Mouse (Mus musculus) limb, embryonic 10.5 days (tissue): ENCODE measurements around the gene Dclk2. TPM values are rescaled to one million over a fixed set of nuclear protein-coding genes. Genes with fewer than 3 reads are reported as not detected.

Experiments
- DNase-seq: peaks from one replicate; pipeline ENCODE4 v3.0.0-alpha.2; 2017; ENCODE audit warnings: low spot score
- H3K27ac ChIP-seq: fragments of 300-500 bp; sonication (generic); 2 replicates; pipeline ENCODE4 v1.5.1; 2016; ENCODE audit warnings: mild to moderate bottlenecking
- H3K27me3 ChIP-seq: fragments of 300-500 bp; sonication (generic); 2 replicates; pipeline ENCODE4 v1.6.1; 2016; ENCODE audit warnings: low read depth, mild to moderate bottlenecking; ENCODE audit not compliant: poor library complexity, severe bottlenecking
- H3K36me3 ChIP-seq: fragments of 300-500 bp; sonication (generic); 2 replicates; pipeline ENCODE4 v1.6.1; 2016; ENCODE audit warnings: mild to moderate bottlenecking, moderate library complexity
- H3K4me1 ChIP-seq: fragments of 300-500 bp; sonication (generic); 2 replicates; pipeline ENCODE4 v1.6.1; 2016
- H3K4me3 ChIP-seq: fragments of 300-500 bp; sonication (generic); 2 replicates; pipeline ENCODE4 v1.5.1; 2016; ENCODE audit warnings: mild to moderate bottlenecking, moderate library complexity
- H3K9me3 ChIP-seq: fragments of 300-500 bp; sonication (generic); replicated peaks from 2 replicates; pipeline ENCODE4 v1.6.1; 2016; ENCODE audit warnings: mild to moderate bottlenecking
- WGBS: fragments of 180-500 bp; shearing (Covaris S2); methylation state at CpG from one replicate; pipeline ENCODE4 v1.1.7; 2016; 5-methylcytosine and 5-hydroxymethylcytosine counted together
- polyA plus RNA-seq: library from polyadenylated mRNA; unstranded; fragments of >200 nt; fragmentation: Nextera tagmentation; extraction: Ambion mirVana; gene quantifications from 2 replicates; pipeline ENCODE4 v1.2.1, GENCODE M21; 2016

The Dclk2 gene
- polyA plus RNA-seq, 1 experiment from 2014 or later: 4.5 TPM

DNA sequence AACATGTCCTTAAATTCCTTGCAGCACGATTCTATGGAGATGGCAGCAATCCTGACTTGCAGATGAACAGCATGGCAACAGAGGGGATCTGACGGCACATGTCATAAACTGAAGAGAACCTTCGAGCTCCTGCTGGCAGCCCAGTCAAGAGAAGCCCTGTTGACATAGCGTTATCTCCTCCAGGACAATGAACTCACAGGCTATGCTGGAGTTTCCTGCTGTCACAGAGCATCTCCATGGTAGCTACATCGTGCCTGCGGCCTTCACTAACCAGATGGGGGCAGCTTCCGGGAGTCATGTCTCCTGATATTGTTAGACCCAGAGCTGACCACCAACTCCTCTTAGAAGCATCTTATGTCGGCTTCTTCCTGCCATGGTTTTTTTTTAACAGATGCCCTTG, 117.8 kb downstream of the Dclk2 start:
- Histone ChIP-seq H3K4me1 (peaks cover 39% of the 10 kb centered on the region), H3K27me3 (no peaks in the 10 kb centered on the region), H3K9me3 (no peaks in the 10 kb centered on the region), H3K27ac (no peak overlapping the region), H3K36me3 (no peaks in the 10 kb centered on the region), H3K4me3 (no peak overlapping the region)
- DNase-seq: no peak
- 84% methylated on average over 8 of the region's 8 CpGs for WGBS

DNA sequence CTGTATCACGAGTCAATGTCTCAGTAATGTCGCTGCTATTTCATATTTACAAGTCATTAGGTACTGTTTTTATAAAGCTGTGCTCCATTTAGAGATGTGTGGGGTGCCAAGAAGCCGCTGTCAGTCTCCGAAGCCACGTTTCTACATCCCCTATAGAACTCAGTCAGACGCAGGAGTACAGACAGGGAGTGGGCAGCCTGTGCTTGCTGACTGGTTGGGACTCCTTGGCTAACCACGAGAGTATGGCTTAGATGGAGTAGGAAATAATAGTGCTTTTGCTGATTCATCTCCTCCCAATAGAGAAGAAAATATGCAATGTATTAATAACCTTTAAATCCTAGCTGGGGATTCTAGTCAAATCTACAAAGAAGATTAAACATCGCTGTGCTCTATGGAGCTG, 119.8 kb downstream of the Dclk2 start:
- H3K27ac ChIP-seq: no peak overlapping the region
- no peaks in the 10 kb centered on the region for H3K9me3 ChIP-seq
- no peak for DNase-seq

DNA sequence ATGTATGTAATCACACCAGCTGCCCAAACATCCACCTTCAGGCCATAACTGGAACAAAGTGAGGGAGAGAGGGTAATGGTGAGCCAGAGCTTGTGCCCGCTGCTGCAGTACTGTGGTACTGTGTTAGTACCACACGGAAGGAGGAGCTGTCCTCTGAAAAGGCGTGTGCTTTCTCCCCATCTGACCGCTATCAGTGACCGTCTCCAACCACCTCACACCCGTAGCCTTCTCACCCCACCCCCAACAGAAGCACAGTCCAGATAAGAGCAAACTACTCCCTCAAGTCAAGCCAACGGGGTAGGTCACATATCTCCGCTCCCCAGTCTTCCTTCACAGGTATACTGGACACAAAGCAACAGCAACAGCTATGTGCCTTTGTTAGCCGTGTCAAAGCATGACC, 121.6 kb downstream of the Dclk2 start:
- Histone ChIP-seq H3K4me3 (no peak overlapping the region), H3K4me1 (peaks cover 47% of the 10 kb centered on the region), H3K36me3 (no peaks in the 10 kb centered on the region), H3K27me3 (no peaks in the 10 kb centered on the region), H3K9me3 (no peaks in the 10 kb centered on the region), H3K27ac (peak overlapping the region; percentile 74)
- DNase-seq: no peak
- 88% methylated on average over 9 of the region's 9 CpGs for WGBS

More for the DNA sequence above, 119.8 kb downstream of the Dclk2 start:
- H3K4me1 ChIP-seq: peaks cover 47% of the 10 kb centered on the region
- WGBS: 93% methylated on average over 8 of the region's 8 CpGs
- no peaks in the 10 kb centered on the region for H3K36me3 ChIP-seq
- H3K27me3 ChIP-seq: no peaks in the 10 kb centered on the region
- no peak overlapping the region for H3K4me3 ChIP-seq

DNA sequence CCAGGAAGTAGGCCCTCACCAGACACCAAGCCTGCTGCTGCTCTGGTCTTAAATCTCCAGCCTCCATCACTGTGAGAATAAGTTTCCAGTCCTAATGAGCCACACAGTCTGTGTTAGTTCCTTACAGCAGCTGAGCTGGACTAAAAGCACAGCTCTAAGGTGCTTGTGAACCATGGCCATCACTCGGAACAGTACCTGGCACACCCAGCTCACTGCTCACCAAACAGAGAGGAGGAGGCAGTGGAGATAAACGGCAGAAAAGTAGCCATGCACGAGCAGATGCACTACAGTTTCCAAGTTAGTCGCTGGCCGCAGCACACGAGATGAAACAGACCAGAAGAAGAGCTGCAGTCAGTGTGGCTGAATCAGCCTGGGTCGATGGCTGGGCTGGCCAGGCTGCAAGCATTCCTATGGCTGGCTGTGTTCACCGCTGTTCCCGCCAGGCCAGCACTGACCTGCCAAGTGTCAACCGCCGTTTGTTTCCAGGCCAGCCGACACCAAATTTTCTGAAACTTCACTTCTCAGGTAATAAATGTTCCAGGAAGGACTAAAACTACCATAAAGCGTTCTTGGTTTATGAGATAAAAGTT, 122.7 kb downstream of the Dclk2 start:
- no peaks in the 10 kb centered on the region for H3K27me3 ChIP-seq
- H3K36me3 ChIP-seq: no peaks in the 10 kb centered on the region
- 76% methylated on average over 13 of the region's 13 CpGs for WGBS
- peak overlapping the region; percentile 36; the same call in 1 of the 2 replicates for H3K27ac ChIP-seq
- H3K4me3 ChIP-seq: no peak overlapping the region
- no peaks in the 10 kb centered on the region for H3K9me3 ChIP-seq
- H3K4me1 ChIP-seq: peaks cover 41% of the 10 kb centered on the region
- DNase-seq: no peak

DNA sequence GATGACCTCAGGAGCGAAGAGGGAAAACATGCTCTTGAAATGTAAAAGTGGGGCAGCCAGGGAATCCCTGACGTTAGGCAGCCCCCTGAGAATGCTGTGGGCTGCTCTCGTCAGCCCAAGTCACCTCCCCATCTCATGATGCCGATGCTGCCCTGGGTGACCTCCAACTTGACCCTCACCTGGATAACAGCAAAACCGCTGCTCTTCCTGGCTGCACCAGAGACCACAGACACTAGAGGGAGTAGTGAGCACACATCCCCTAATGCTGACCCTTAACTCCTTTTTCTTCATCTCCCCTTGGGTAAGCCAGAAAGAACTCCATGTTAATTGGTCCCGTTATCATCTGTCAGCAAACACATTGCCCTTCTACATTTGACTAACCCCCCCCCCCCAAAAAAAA, 123.9 kb downstream of the Dclk2 start:
- Histone ChIP-seq H3K4me1 (peaks cover 35% of the 10 kb centered on the region), H3K27ac (no peak overlapping the region), H3K9me3 (no peaks in the 10 kb centered on the region), H3K36me3 (no peaks in the 10 kb centered on the region), H3K4me3 (no peak overlapping the region), H3K27me3 (no peaks in the 10 kb centered on the region)
- DNase-seq: no peak
- 30% methylated on average over 6 of the region's 6 CpGs for WGBS

DNA sequence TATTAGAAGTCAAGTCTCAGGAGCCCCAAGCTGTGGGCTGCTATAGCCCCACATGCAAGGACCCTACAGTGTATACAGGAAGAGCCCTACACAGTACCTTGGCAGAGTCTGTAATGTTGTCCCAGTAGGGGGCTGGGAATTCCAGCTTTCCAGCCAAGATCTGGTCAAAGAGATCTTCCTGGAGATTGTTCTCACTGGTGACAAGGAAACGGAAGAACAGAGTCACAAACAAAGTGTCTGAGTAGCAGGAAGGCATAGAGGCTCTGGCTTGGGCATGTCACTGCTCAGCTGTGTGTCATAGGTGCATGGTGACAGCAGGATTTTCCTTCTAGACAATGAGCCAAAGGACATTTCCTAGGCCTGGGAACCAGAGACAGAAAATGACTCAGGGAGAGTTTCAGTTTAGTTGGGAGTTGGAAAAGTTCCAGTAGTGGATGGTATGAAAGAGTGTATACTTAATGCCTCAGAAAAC, 126.9 kb downstream of the Dclk2 start:
- Histone ChIP-seq H3K27ac (no peak overlapping the region), H3K27me3 (no peaks in the 10 kb centered on the region), H3K36me3 (no peaks in the 10 kb centered on the region), H3K4me3 (no peak overlapping the region), H3K4me1 (peaks cover 20% of the 10 kb centered on the region), H3K9me3 (no peaks in the 10 kb centered on the region)
- WGBS: 76% methylated on average over 1 of the region's 1 CpGs
- DNase-seq: no peak

DNA sequence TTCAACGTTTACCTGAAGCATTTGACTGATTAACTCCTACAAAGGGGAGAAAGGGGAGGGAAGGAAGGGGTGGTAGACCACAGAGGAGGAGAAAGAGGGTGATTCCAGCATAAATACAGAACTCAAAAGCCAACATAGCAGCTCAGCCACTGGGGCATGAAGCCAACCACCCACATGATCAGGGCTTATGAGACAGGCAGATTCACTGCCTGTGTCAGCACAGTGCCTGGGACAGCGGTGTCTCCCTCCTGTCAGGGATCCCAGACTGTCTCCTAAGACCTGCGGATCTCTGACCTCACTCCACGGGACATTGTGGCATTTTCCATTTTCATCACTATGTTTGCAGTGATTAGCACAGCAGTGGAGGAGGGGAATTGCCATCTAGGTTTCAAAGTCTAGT, 127.4 kb downstream of the Dclk2 start:
- no peak for DNase-seq
- 90% methylated on average over 4 of the region's 4 CpGs for WGBS
- Histone ChIP-seq H3K4me1 (peaks cover 20% of the 10 kb centered on the region), H3K27ac (no peak overlapping the region), H3K27me3 (no peaks in the 10 kb centered on the region), H3K4me3 (no peak overlapping the region), H3K9me3 (no peaks in the 10 kb centered on the region), H3K36me3 (no peaks in the 10 kb centered on the region)

DNA sequence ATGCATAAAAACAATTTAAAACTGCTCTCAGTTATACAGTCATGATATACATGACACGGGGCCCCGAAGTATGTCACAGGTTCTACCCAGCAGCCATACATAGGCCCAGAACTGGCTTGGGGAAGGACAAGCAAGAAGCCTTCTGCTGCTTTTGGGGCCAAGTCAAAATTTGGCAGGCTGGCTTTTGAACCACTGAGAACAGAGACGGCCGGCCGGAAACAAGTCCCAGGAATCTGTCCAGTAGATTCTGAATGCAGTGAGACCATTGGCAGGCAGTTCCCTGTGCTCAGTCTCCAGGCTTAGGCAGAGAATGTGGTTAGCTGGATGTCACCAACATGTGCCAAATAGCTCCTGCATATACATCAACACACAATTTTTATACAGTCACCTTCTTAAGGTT, 130.9 kb downstream of the Dclk2 start:
- no peaks in the 10 kb centered on the region for H3K36me3 ChIP-seq
- H3K9me3 ChIP-seq: no peaks in the 10 kb centered on the region
- H3K4me3 ChIP-seq: no peak overlapping the region
- H3K27ac ChIP-seq: no peak overlapping the region
- peaks cover 33% of the 10 kb centered on the region for H3K4me1 ChIP-seq
- WGBS: 94% methylated on average over 5 of the region's 5 CpGs
- no peak for DNase-seq
- H3K27me3 ChIP-seq: no peaks in the 10 kb centered on the region

DNA sequence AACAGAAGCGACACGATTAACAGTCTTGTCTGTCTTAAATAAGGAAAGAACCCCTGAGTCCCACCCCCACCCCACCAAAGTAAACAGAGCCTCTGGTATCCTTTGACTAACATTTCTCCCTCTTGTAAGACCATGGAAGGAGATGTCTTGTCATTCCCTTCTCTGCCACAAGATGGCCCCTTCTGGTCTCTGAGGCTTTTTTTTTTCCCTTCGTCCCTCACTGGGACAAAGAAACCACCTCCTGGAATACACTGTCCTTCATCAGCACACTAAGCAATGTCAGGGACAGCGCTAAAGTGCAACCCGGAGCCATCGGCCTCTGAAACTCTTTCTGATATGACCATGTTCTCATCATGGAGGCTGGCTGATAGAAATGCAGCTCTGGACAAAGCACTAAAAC, 131.9 kb downstream of the Dclk2 start:
- peak overlapping the region; percentile 78 for H3K27ac ChIP-seq
- H3K27me3 ChIP-seq: no peaks in the 10 kb centered on the region
- 47% methylated on average over 6 of the region's 6 CpGs for WGBS
- H3K4me1 ChIP-seq: peaks cover 35% of the 10 kb centered on the region
- DNase-seq: peak; percentile 60
- H3K4me3 ChIP-seq: no peak overlapping the region
- H3K9me3 ChIP-seq: no peaks in the 10 kb centered on the region
- no peaks in the 10 kb centered on the region for H3K36me3 ChIP-seq

DNA sequence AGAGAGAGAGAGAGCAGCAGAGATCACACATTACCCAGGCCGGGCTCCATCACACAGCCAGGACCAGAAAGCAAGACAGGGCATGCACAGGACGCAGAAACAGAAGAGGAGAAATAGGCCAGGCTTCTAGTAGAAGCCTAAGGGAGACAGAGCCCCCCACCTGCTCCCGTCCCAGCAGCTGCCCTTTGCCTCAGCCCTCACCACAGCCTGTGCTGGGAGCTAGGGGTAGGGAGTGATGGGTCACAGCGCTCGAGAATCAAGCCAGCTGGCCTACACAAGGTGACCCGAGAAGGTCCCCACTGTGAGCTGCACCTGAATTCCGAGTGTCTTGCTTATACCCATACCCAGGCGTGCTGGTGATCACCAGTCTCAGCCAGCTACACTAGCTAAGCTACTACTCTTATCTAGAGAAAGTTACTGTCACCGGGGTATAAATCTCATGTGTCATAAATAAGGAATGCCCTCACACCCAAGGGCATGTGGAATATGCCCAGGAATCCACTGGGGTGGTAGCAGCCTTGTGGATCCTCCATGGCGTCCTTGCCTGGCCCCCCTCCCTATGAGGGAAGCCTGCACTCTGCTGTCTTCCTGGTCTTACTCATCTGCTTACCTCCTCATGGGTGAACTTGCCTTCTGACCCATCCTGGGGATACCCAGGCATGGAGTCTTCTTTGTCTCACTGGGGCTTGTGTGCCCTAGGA, 133.1 kb downstream of the Dclk2 start:
- H3K4me1 ChIP-seq: peaks cover 40% of the 10 kb centered on the region

DNA sequence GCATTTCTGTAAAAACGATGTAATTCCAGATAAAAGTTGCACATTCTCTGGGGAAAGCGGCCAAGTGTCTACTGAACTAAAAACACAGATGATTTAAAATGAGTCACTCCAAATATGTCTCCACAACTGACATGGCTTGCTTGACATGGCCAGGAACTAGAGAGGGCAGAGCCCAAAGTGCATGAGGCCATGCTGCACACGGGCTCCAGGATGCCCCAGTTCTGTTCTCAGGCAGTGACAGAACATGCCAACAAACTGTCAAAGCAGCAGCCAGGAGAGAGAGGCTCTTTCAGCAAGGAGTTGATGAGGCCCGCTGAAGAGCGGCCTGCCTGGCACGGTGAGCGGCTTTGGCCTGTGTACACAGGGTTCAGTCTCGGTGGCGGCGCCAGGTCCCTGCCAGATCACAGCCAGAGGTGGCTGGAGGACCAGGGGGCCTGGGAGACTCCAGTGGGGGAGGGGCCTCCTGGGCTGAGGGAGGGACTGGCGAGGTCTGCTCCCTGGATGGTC, 133.8 kb downstream of the Dclk2 start:
- H3K27me3 ChIP-seq: no peaks in the 10 kb centered on the region
- H3K4me3 ChIP-seq: no peak overlapping the region
- 64% methylated on average over 11 of the region's 11 CpGs for WGBS
- no peak for DNase-seq
- H3K9me3 ChIP-seq: no peaks in the 10 kb centered on the region
- H3K36me3 ChIP-seq: peaks cover 4% of the 10 kb centered on the region; the same call in 1 of the 2 replicates
- H3K4me1 ChIP-seq: peaks cover 40% of the 10 kb centered on the region
- H3K27ac ChIP-seq: peak overlapping the region; percentile 78

More for the DNA sequence above, 133.1 kb downstream of the Dclk2 start:
- 84% methylated on average over 10 of the region's 10 CpGs for WGBS
- Histone ChIP-seq H3K36me3 (peaks cover 4% of the 10 kb centered on the region; the same call in 1 of the 2 replicates), H3K9me3 (no peaks in the 10 kb centered on the region), H3K4me3 (no peak overlapping the region), H3K27ac (peak overlapping the region; percentile 78), H3K27me3 (no peaks in the 10 kb centered on the region)
- DNase-seq: no peak

DNA sequence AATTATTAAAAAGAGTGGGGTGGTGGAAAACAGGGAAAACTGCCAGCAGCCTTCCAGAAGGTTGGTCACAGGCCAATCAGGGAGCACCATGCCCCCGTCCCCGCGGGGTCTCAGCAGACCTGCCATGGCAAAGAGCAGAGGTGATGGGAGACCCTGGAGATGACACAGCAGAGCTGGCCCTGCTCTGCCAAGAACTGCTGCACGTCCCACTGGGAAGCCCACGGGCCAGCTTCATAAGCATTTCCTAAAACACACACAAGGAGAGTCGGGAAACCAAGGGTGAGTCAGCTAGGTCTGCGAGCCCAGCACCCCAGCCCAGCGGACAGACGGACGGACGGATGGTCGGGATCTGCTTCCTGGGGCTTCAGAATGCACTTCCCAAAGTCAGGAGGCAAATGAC, 134.4 kb downstream of the Dclk2 start:
- Histone ChIP-seq H3K27me3 (no peaks in the 10 kb centered on the region), H3K4me3 (no peak overlapping the region), H3K4me1 (peaks cover 40% of the 10 kb centered on the region), H3K9me3 (no peaks in the 10 kb centered on the region), H3K36me3 (peaks cover 4% of the 10 kb centered on the region; the same call in 1 of the 2 replicates), H3K27ac (0 out of 2 replicates have a peak overlapping the region, but pooled peaks have one; percentile 78)
- DNase-seq: no peak
- WGBS: 91% methylated on average over 12 of the region's 12 CpGs

DNA sequence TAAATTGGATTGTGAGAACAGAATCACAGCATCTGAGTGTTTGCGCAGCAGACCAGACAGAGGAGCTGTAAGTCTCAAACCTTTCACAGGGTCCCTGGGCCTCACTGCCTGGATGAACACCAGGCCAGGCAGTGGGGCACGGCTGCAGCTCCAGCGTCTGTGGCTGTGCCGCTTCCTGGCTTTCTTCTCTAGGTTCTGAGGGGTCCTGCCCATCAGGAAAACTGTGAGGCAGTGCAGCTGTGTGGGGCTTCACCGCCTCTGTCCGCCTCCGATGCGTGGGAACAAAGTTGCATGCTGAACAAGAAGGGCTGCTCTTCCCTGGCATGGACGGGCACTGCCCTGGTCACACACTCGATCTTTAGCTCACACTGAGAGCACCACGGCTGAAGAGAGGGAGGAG, 135.7 kb downstream of the Dclk2 start:
- WGBS: 78% methylated on average over 11 of the region's 11 CpGs
- Histone ChIP-seq H3K27me3 (no peaks in the 10 kb centered on the region), H3K4me3 (no peak overlapping the region), H3K9me3 (no peaks in the 10 kb centered on the region), H3K27ac (peak overlapping the region; percentile 44), H3K36me3 (peaks cover 10% of the 10 kb centered on the region), H3K4me1 (peaks cover 35% of the 10 kb centered on the region)
- no peak for DNase-seq
